Mouse (Mus musculus) stomach, postnatal 0 days (tissue): ENCODE data around the gene Tpm3. TPM values are rescaled to one million over a fixed set of nuclear protein-coding genes. Genes with fewer than 3 reads are reported as not detected.

Source experiments
- ATAC-seq: fragments of 200-750 bp; cut with Nextera tagmentation; 2 replicates; pipeline ENCODE4 v1.8.0; 2017; ENCODE audit not compliant: low FRiP score, low TSS enrichment
- DNase-seq: peaks from one replicate; pipeline ENCODE4 v3.0.0-alpha.2; 2016; ENCODE audit warnings: low spot score
- H3K27ac ChIP-seq: fragments of 300-500 bp; sonication (generic); replicated peaks from 2 replicates; pipeline ENCODE4 v1.5.1; 2014; ENCODE audit warnings: mild to moderate bottlenecking, control low read depth
- H3K27me3 ChIP-seq: fragments of 300-500 bp; sonication (generic); 2 replicates; pipeline ENCODE4 v1.6.1; 2014; ENCODE audit warnings: low read length; ENCODE audit not compliant: control insufficient read depth, insufficient read depth
- H3K36me3 ChIP-seq: fragments of 300-500 bp; sonication (generic); 2 replicates; pipeline ENCODE4 v1.6.1; 2014; ENCODE audit warnings: low read length, mixed read lengths; ENCODE audit not compliant: control insufficient read depth, insufficient read depth
- H3K4me1 ChIP-seq: fragments of 300-500 bp; sonication (generic); replicated peaks from 2 replicates; pipeline ENCODE4 v1.6.1; 2014; ENCODE audit warnings: antibody characterized with exemption; ENCODE audit not compliant: control insufficient read depth, insufficient read depth
- H3K4me2 ChIP-seq: fragments of 300-500 bp; sonication (generic); replicated peaks from 2 replicates; pipeline ENCODE4 v1.6.1; 2014; ENCODE audit warnings: low read depth, mild to moderate bottlenecking, control low read depth, moderate library complexity
- H3K4me3 ChIP-seq: fragments of 300-500 bp; sonication (generic); 2 replicates; pipeline ENCODE4 v1.5.1; 2014; ENCODE audit warnings: low read depth, low read length, control low read depth
- H3K9ac ChIP-seq: fragments of 300-500 bp; sonication (generic); 2 replicates; pipeline ENCODE4 v1.6.1; 2014; ENCODE audit warnings: mild to moderate bottlenecking, low read length, control low read depth, mixed read lengths
- H3K9me3 ChIP-seq: fragments of 300-500 bp; sonication (generic); 2 replicates; pipeline ENCODE4 v1.6.1; 2016; ENCODE audit warnings: low read length; ENCODE audit not compliant: control insufficient read depth
- CTCF ChIP-seq: IDR thresholded peaks from 2 replicates; pipeline ENCODE4 v1.5.1; 2016; ENCODE audit warnings: antibody characterized with exemption, low read depth, mild to moderate bottlenecking, moderate library complexity
- EP300 ChIP-seq: optimal IDR thresholded peaks from 2 replicates; pipeline ENCODE3; 2016; ENCODE audit warnings: antibody characterized with exemption
- WGBS: fragments of 180-500 bp; shearing (Covaris S2); extraction: QIAGEN DNeasy Blood & Tissue Kit; methylation state at CpG from one replicate; pipeline ENCODE4 v1.1.7; 2014; 5-methylcytosine and 5-hydroxymethylcytosine counted together
- polyA plus RNA-seq: library from polyadenylated mRNA; unstranded; fragments of >200 nt; fragmentation: Nextera tagmentation; extraction: Ambion mirVana; gene quantifications from 2 replicates; pipeline ENCODE4 v1.2.1, GENCODE M21; 2015

Gene Tpm3
- polyA plus RNA-seq, 1 experiment from 2014 or later: 327 TPM

- Histone ChIP-seq H3K36me3 (peaks cover 9% of the 10 kb centered on the region; the same call in 1 of the 2 replicates), H3K9ac (no peak overlapping the region), H3K4me2 (no peak overlapping the region), H3K4me1 (no peaks in the 10 kb centered on the region), H3K9me3 (no peaks in the 10 kb centered on the region), H3K27me3 (no peaks in the 10 kb centered on the region), H3K27ac (no peak overlapping the region), H3K4me3 (no peak overlapping the region)
- DNase-seq: no peak
- 87% methylated on average over 2 of the region's 2 CpGs for WGBS
- TF ChIP-seq CTCF: no peak
- no peak for TF ChIP-seq EP300
- no peak for ATAC-seq
Observed at GRCm38 (mm10) chr3:90101673-90102072, 29.2 kb downstream of the Tpm3 start.

- H3K9me3 ChIP-seq: no peaks in the 10 kb centered on the region
- H3K27ac ChIP-seq: no peak overlapping the region
- H3K27me3 ChIP-seq: no peaks in the 10 kb centered on the region
- DNase-seq: no peak
- no peak overlapping the region for H3K4me3 ChIP-seq
- H3K9ac ChIP-seq: no peak overlapping the region
- 74% methylated on average over 2 of the region's 2 CpGs for WGBS
- peaks cover 9% of the 10 kb centered on the region; the same call in 1 of the 2 replicates for H3K36me3 ChIP-seq
- no peak overlapping the region for H3K4me2 ChIP-seq
- no peak for ATAC-seq
- TF ChIP-seq EP300 (no peak), CTCF (no peak)
- no peaks in the 10 kb centered on the region for H3K4me1 ChIP-seq
Observed at GRCm38 (mm10) chr3:90102239-90102638, 29.8 kb downstream of the Tpm3 start.

GRCm38 (mm10) chr3:90103176-90103575 lies 30.7 kb downstream of the Tpm3 start:
- no peak for ATAC-seq

GRCm38 (mm10) chr3:90103938-90104337 lies 31.5 kb downstream of the Tpm3 start, which contains the start of gene Nup210l:
Nup210l (plus strand) TSS chr3:90104132.
- no peaks in the 10 kb centered on the region for H3K27me3 ChIP-seq
- H3K4me1 ChIP-seq: no peaks in the 10 kb centered on the region
- DNase-seq (no peak), ATAC-seq (no peak)
- no peaks in the 10 kb centered on the region for H3K9me3 ChIP-seq
- H3K4me2 ChIP-seq: no peak within 1 kb of the TSS
- TF ChIP-seq EP300: no peak
- TF ChIP-seq CTCF: no peak
- H3K27ac ChIP-seq: no peak within 1 kb of the TSS
- WGBS: 83% methylated on average over 13 of the region's 13 CpGs
- H3K36me3 ChIP-seq: no peaks in the 10 kb centered on the region
- no peak within 1 kb of the TSS for H3K9ac ChIP-seq
- H3K4me3 ChIP-seq: no peak within 1 kb of the TSS

More at GRCm38 (mm10) chr3:90103176-90103575, 30.7 kb downstream of the Tpm3 start:
- Histone ChIP-seq H3K9me3 (no peaks in the 10 kb centered on the region), H3K9ac (no peak overlapping the region), H3K27ac (no peak overlapping the region), H3K4me2 (no peak overlapping the region), H3K4me1 (no peaks in the 10 kb centered on the region), H3K36me3 (peaks cover 6% of the 10 kb centered on the region; the same call in 1 of the 2 replicates), H3K27me3 (no peaks in the 10 kb centered on the region), H3K4me3 (no peak overlapping the region)
- no peak for TF ChIP-seq CTCF
- TF ChIP-seq EP300: no peak
- DNase-seq: no peak
- WGBS: 43% methylated on average over 2 of the region's 2 CpGs

- no peak for DNase-seq
- Histone ChIP-seq H3K9me3 (no peaks in the 10 kb centered on the region), H3K36me3 (no peaks in the 10 kb centered on the region), H3K4me3 (no peak overlapping the region), H3K27me3 (no peaks in the 10 kb centered on the region), H3K9ac (no peak overlapping the region), H3K4me1 (no peaks in the 10 kb centered on the region), H3K27ac (no peak overlapping the region), H3K4me2 (no peak overlapping the region)
- WGBS: 80% methylated on average over 2 of the region's 2 CpGs
- TF ChIP-seq CTCF (no peak), EP300 (no peak)
- no peak for ATAC-seq
Observed at GRCm38 (mm10) chr3:90111706-90112105, 39.3 kb downstream of the Tpm3 start.

- Histone ChIP-seq H3K27ac (no peak overlapping the region), H3K36me3 (no peaks in the 10 kb centered on the region), H3K9me3 (no peaks in the 10 kb centered on the region), H3K27me3 (no peaks in the 10 kb centered on the region), H3K4me2 (no peak overlapping the region), H3K9ac (no peak overlapping the region), H3K4me3 (no peak overlapping the region), H3K4me1 (no peaks in the 10 kb centered on the region)
- ATAC-seq (no peak), DNase-seq (no peak)
- WGBS: 84% methylated on average over 2 of the region's 2 CpGs
- peak; percentile 48; the same call in 1 of the 2 replicates for TF ChIP-seq CTCF
- no peak for TF ChIP-seq EP300
Observed at GRCm38 (mm10) chr3:90114342-90114741, 41.9 kb downstream of the Tpm3 start.
